ENCODE assay signal across 8 mouse cellular contexts in genomic region chr12:3307587-3307986, GRCm38 (mm10). TPM values are rescaled to one million over a fixed set of nuclear protein-coding genes. Genes with fewer than 3 reads are reported as not detected.
DNase-seq lines count a peak whose midpoint lies in the region; ATAC-seq and TF ChIP-seq lines count a peak whose summit lies in the region.
"Had no signal": no experiment of that assay in that cellular context is flagged by ENCODE, and none has a peak within 500 bp of the region (broad histone marks: within the 10 kb centered on the region; RNA-seq: fewer than 3 reads in every experiment).

No protein-coding gene starts in this region.

- DNase-seq in lung, postnatal 4 days, result no peak
- DNase-seq in limb, embryonic 14.5 days (ENCODE audit: low spot score), result no peak
- DNase-seq in left cerebral cortex, postnatal 25 days (ENCODE audit: low spot score in 2 of 2), result no peak
- no peak for DNase-seq in adrenal gland, postnatal 10 days
- DNase-seq: kidney, postnatal 10 days had no signal

- H3K27ac ChIP-seq in lung, embryonic 16.5 days (ENCODE audit: low read length), result no peak overlapping the region
- H3K27ac ChIP-seq in forebrain, embryonic 12.5 days, result no peak overlapping the region
- H3K27ac ChIP-seq in limb, embryonic 14.5 days (replicated peaks; ENCODE audit: low read depth, low read length), result no peak overlapping the region
- no peak overlapping the region for H3K27ac ChIP-seq in stomach, embryonic 16.5 days (ENCODE audit: low read length)

- peaks cover 14% of the 10 kb centered on the region for H3K4me1 ChIP-seq in lung, embryonic 16.5 days (replicated peaks; ENCODE audit: control insufficient read depth, insufficient read depth, low read length)
- peaks cover 16% of the 10 kb centered on the region for H3K4me1 ChIP-seq in forebrain, embryonic 12.5 days
- peaks cover 13% of the 10 kb centered on the region for H3K4me1 ChIP-seq in limb, embryonic 14.5 days (ENCODE audit: control insufficient read depth, insufficient read depth, low read length)
- peaks cover 11% of the 10 kb centered on the region for H3K4me1 ChIP-seq in stomach, embryonic 16.5 days (ENCODE audit: control insufficient read depth, insufficient read depth, low read length)

- H3K9me3 ChIP-seq in lung, embryonic 16.5 days (ENCODE audit: control insufficient read depth, low read length), result no peaks in the 10 kb centered on the region
- H3K9me3 ChIP-seq in forebrain, embryonic 12.5 days, result 0 out of 2 replicates have a peak, but pooled peaks cover 11% of the 10 kb centered on the region
- H3K9me3 ChIP-seq in limb, embryonic 14.5 days (ENCODE audit: control insufficient read depth, low read length), result no peaks in the 10 kb centered on the region
- H3K9me3 ChIP-seq in stomach, embryonic 16.5 days (replicated peaks; ENCODE audit: control insufficient read depth, low read length), result no peaks in the 10 kb centered on the region

- intact Hi-C loops in left cerebral cortex, postnatal 25 days (cut with DNase I), result loop anchor here (1.0 kb wide), 1 partner anchor 14 kb away; no protein-coding TSS in a partner anchor

- no peaks in the 10 kb centered on the region for H3K27me3 ChIP-seq in lung, embryonic 16.5 days (ENCODE audit: control insufficient read depth, insufficient read depth, low read depth, low read length)
- no peaks in the 10 kb centered on the region for H3K27me3 ChIP-seq in forebrain, embryonic 12.5 days
- no peaks in the 10 kb centered on the region for H3K27me3 ChIP-seq in limb, embryonic 14.5 days (ENCODE audit: control insufficient read depth, insufficient read depth, low read length)
- H3K27me3 ChIP-seq in stomach, embryonic 16.5 days (ENCODE audit: control insufficient read depth, insufficient read depth, low read length), result no peaks in the 10 kb centered on the region

- peak overlapping the region; percentile 88 for H3K4me2 ChIP-seq in lung, embryonic 16.5 days (ENCODE audit: low read depth, low read length)
- peak overlapping the region; percentile 71 for H3K4me2 ChIP-seq in forebrain, embryonic 12.5 days
- peak overlapping the region; percentile 74 for H3K4me2 ChIP-seq in limb, embryonic 14.5 days (replicated peaks; ENCODE audit: low read depth, low read length, severe bottlenecking)
- H3K4me2 ChIP-seq in stomach, embryonic 16.5 days (ENCODE audit: low read depth, low read length), result peak overlapping the region; percentile 74

- no peak for ATAC-seq in lung, embryonic 16.5 days (ENCODE audit: low read depth)
- ATAC-seq in forebrain, embryonic 12.5 days (ENCODE audit: low FRiP score), result no peak
- no peak for ATAC-seq in limb, embryonic 14.5 days (ENCODE audit: low FRiP score, low read depth)
- ATAC-seq in stomach, embryonic 16.5 days (ENCODE audit: insufficient read depth, low FRiP score), result no peak

- H3K36me3 ChIP-seq in lung, embryonic 16.5 days (ENCODE audit: control insufficient read depth, insufficient read depth, low read length), result 0 out of 2 replicates have a peak, but pooled peaks cover 2% of the 10 kb centered on the region
- H3K36me3 ChIP-seq in forebrain, embryonic 12.5 days (replicated peaks), result 0 out of 2 replicates have a peak, but pooled peaks cover 3% of the 10 kb centered on the region
- H3K36me3 ChIP-seq in limb, embryonic 14.5 days (ENCODE audit: control insufficient read depth, insufficient read depth, low read length), result no peaks in the 10 kb centered on the region; the same call in 1 of the 2 replicates
- H3K36me3 ChIP-seq in stomach, embryonic 16.5 days (ENCODE audit: control insufficient read depth, insufficient read depth, low read length), result no peaks in the 10 kb centered on the region

- no peak for TF ChIP-seq POLR2A in limb, embryonic 14.5 days (IDR thresholded peaks at IDR 0.05; ENCODE audit: borderline replicate concordance, extremely low read depth, insufficient read depth, insufficient read length)

- 19% methylated on average over 6 of the region's 6 CpGs for WGBS in lung, embryonic 16.5 days
- WGBS in forebrain, embryonic 12.5 days, result 53% methylated on average over 6 of the region's 6 CpGs
- WGBS in limb, embryonic 14.5 days, result 46% methylated on average over 6 of the region's 6 CpGs
- WGBS in stomach, embryonic 16.5 days, result 18% methylated on average over 6 of the region's 6 CpGs

- H3K4me3 ChIP-seq in lung, embryonic 16.5 days (ENCODE audit: low read length), result peak overlapping the region; percentile 72
- peak overlapping the region; percentile 81 for H3K4me3 ChIP-seq in forebrain, embryonic 12.5 days (replicated peaks)
- peak overlapping the region; percentile 97 for H3K4me3 ChIP-seq in limb, embryonic 14.5 days (replicated peaks; ENCODE audit: low read length)
- H3K4me3 ChIP-seq in stomach, embryonic 16.5 days (replicated peaks; ENCODE audit: low read length), result peak overlapping the region; percentile 92

- peak overlapping the region; percentile 64 for H3K9ac ChIP-seq in lung, embryonic 16.5 days (ENCODE audit: low read length)
- H3K9ac ChIP-seq in forebrain, embryonic 12.5 days, result peak overlapping the region; percentile 85
- H3K9ac ChIP-seq in limb, embryonic 14.5 days (ENCODE audit: low read depth, low read length, severe bottlenecking), result peak overlapping the region; percentile 89
- H3K9ac ChIP-seq in stomach, embryonic 16.5 days (ENCODE audit: low read length), result peak overlapping the region; percentile 40

RNA-seq across cellular contexts. Expression of gene Rab10, which starts 2.2 kb away (rescaled TPM):
- polyA plus RNA-seq in lung, embryonic 16.5 days (2015; fragmentation: Nextera tagmentation; extraction: Ambion mirVana), result 62.6 and 66.1 TPM in 2 replicates
- polyA plus RNA-seq in forebrain, embryonic 12.5 days (2016; fragmentation: Nextera tagmentation; extraction: Ambion mirVana), result 133 and 135 TPM in 2 replicates
- polyA plus RNA-seq in limb, embryonic 14.5 days (2012; rRNA removed), result 74.8 and 79.4 TPM in 2 replicates
- 94.7 and 105 TPM in 2 replicates for polyA plus RNA-seq in limb, embryonic 14.5 days (2014; fragmentation: Nextera tagmentation; extraction: Ambion mirVana)
- polyA plus RNA-seq in stomach, embryonic 16.5 days (2015; fragmentation: Nextera tagmentation; extraction: Ambion mirVana), result 76.5 and 76.8 TPM in 2 replicates
- 100 to 1,000 TPM; 146 to 147 TPM for total RNA-seq in left cerebral cortex, postnatal 25 days (2021)
- 100 to 1,000 TPM; 145 to 155 TPM for total RNA-seq in adrenal gland, postnatal 10 days (2021)

RNA-seq across cellular contexts. Expression of gene Kif3c, which starts 57.3 kb away (rescaled TPM):
- 11.6 and 12.8 TPM in 2 replicates for polyA plus RNA-seq in lung, embryonic 16.5 days (2015; fragmentation: Nextera tagmentation; extraction: Ambion mirVana)
- polyA plus RNA-seq in forebrain, embryonic 12.5 days (2016; fragmentation: Nextera tagmentation; extraction: Ambion mirVana), result 54.0 and 63.5 TPM in 2 replicates
- polyA plus RNA-seq in limb, embryonic 14.5 days (2012; rRNA removed), result 15.7 and 24.1 TPM in 2 replicates
- polyA plus RNA-seq in limb, embryonic 14.5 days (2014; fragmentation: Nextera tagmentation; extraction: Ambion mirVana), result 10.4 and 14.6 TPM in 2 replicates
- polyA plus RNA-seq in stomach, embryonic 16.5 days (2015; fragmentation: Nextera tagmentation; extraction: Ambion mirVana), result 8.1 and 8.6 TPM in 2 replicates
- total RNA-seq in left cerebral cortex, postnatal 25 days (2021), result 100 to 1,000 TPM; 191 to 192 TPM
- 10 to 100 TPM; 13.2 to 18.5 TPM for total RNA-seq in adrenal gland, postnatal 10 days (2021)
